25 mouse cellular contexts compared by ENCODE assay signal in the genomic region with DNA sequence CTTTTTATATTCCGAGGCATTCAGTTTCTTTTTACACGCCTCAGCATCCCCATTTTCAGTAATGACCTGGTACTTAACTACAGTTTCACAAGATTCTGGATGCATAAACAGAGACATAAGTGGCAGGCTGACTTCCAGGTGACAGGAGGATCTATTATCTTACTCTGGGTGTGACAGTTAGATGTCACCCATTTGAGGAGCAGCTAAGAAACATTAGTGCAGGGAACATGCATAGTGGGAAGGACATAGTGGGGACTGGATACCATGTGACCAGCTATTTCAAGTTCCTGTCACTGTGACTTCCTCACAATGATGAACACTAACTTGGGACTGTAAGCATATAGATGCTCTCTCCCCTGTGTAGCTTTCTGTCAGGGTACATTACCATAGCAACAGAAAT.
"Had no signal": no experiment of that assay in that cellular context is flagged by ENCODE, and none has a peak within 500 bp of the region (broad histone marks: within the 10 kb centered on the region; RNA-seq: fewer than 3 reads in every experiment).

No protein-coding gene starts in this region.

- ATAC-seq: hindbrain, embryonic 16.5 days; inflammation-experienced regulatory T-cells, adult 6 months; intestine, embryonic 15.5 days; intestine, postnatal 0 days; liver, embryonic 12.5 days had no signal

- H3K9ac ChIP-seq: heart, embryonic 12.5 days; hindbrain, embryonic 12.5 days; hindbrain, embryonic 14.5 days; intestine, embryonic 15.5 days; limb, embryonic 12.5 days; liver, embryonic 12.5 days; liver, embryonic 14.5 days had no signal

- DNase-seq: gastrocnemius, adult 2 months; gastrocnemius, postnatal 10 days; gastrocnemius, postnatal 25 days; heart, adult 18-20 months; heart, postnatal 14 days; heart, postnatal 36 days; kidney, adult 18-20 months; kidney, adult 8-10 months; kidney, postnatal 10 days; kidney, postnatal 25 days; kidney, postnatal 4 days had no signal

- H3K27me3 ChIP-seq: heart, embryonic 12.5 days; hindbrain, embryonic 12.5 days; intestine, embryonic 15.5 days; limb, embryonic 12.5 days; liver, embryonic 12.5 days had no signal

- H3K4me2 ChIP-seq: heart, embryonic 12.5 days; hindbrain, embryonic 12.5 days; hindbrain, embryonic 14.5 days; intestine, embryonic 15.5 days; limb, embryonic 12.5 days; liver, embryonic 12.5 days had no signal

- H3K4me3 ChIP-seq: gastrocnemius, adult 2 months; heart, embryonic 10.5 days; heart, embryonic 12.5 days; hindbrain, embryonic 12.5 days; intestine, embryonic 15.5 days; layer of hippocampus, adult 2 months; left cerebral cortex, adult 2 months; limb, embryonic 10.5 days; limb, embryonic 12.5 days; liver, embryonic 12.5 days had no signal

- H3K36me3 ChIP-seq: heart, embryonic 10.5 days; heart, embryonic 12.5 days; hindbrain, embryonic 12.5 days; intestine, embryonic 15.5 days; limb, embryonic 10.5 days; limb, embryonic 12.5 days; liver, embryonic 12.5 days had no signal

- H3K27ac ChIP-seq: gastrocnemius, adult 2 months; heart, embryonic 10.5 days; hindbrain, embryonic 12.5 days; hindbrain, embryonic 14.5 days; intestine, embryonic 15.5 days; layer of hippocampus, adult 2 months; left cerebral cortex, adult 2 months; limb, embryonic 10.5 days; limb, embryonic 12.5 days; liver, embryonic 12.5 days; liver, embryonic 14.5 days had no signal

- H3K4me1 ChIP-seq: heart, embryonic 10.5 days; heart, embryonic 12.5 days; hindbrain, embryonic 12.5 days; intestine, embryonic 15.5 days; limb, embryonic 10.5 days; limb, embryonic 12.5 days; liver, embryonic 12.5 days had no signal

- H3K9me3 ChIP-seq: heart, embryonic 10.5 days; heart, embryonic 12.5 days; hindbrain, embryonic 12.5 days; intestine, embryonic 15.5 days; limb, embryonic 10.5 days; limb, embryonic 12.5 days had no signal
